Mouse (Mus musculus): ENCODE measurements around the gene Col4a4.

DNA sequence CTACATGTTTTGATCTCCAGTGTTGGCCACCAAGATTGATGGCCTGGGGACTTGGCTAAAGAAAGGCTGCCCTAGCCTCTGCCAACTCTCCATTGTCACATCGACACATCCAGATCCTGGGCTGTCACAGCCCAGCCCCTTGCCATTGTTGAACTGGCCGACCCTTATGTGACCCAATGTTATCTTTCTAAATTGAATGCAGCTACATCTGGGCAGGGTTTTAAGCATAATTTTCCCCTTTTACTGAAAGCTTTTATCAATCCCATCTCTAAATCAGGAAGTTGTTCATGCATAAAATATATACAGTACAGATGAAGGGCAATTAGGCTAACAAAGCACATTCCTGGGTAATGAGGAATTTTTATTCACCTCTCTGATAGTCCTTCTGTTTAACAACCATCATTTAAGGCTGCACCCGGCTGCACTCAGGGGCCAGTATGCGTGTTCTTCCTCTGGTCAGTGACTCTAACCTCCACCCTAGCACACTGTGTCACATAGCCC, 112.1 kb downstream of the Col4a4 start:
- TF ChIP-seq CTCF (IDR thresholded peaks at IDR 0.05; ENCODE audit: insufficient read depth, low read length) (no peak), POLR2A (IDR thresholded peaks at IDR 0.05; ENCODE audit: borderline replicate concordance, extremely low read depth, low read depth, low read length) (no peak)
